Mouse (Mus musculus) myocyte (in vitro differentiated cells): ENCODE data around the gene Susd6. TPM values are rescaled to one million over a fixed set of nuclear protein-coding genes. Genes with fewer than 3 reads are reported as not detected.

Experiments
- H3K27me3 ChIP-seq: one replicate; pipeline ENCODE4 v1.6.1; 2011; ENCODE audit not compliant: control insufficient read depth, insufficient read depth, insufficient read length
- H3K36me3 ChIP-seq: one replicate; pipeline ENCODE4 v1.6.1; 2011; ENCODE audit not compliant: control insufficient read depth, insufficient read depth
- H3K4me2 ChIP-seq: one replicate; pipeline ENCODE4 v1.6.1; 2011; ENCODE audit warnings: low read depth, control low read depth
- H3K4me3 ChIP-seq: one replicate; pipeline ENCODE4 v1.5.1; 2011; ENCODE audit warnings: mild to moderate bottlenecking, control low read depth, moderate library complexity
- H3K79me2 ChIP-seq: one replicate; pipeline ENCODE4 v1.6.1; 2011; ENCODE audit not compliant: control insufficient read depth, insufficient read depth
- H3ac ChIP-seq: one replicate; pipeline ENCODE4 v1.6.1; 2011; ENCODE audit not compliant: control insufficient read depth, insufficient read length
- CEBPB ChIP-seq: IDR thresholded peaks from 2 replicates; pipeline ENCODE4 v1.6.1; 2011; ENCODE audit warnings: mild to moderate bottlenecking, moderate library complexity; ENCODE audit not compliant: poor library complexity, insufficient read depth, severe bottlenecking
- E2F4 ChIP-seq: IDR thresholded peaks from one replicate; pipeline ENCODE4 v1.6.1; 2011; ENCODE audit warnings: mild to moderate bottlenecking, control low read depth, moderate library complexity; ENCODE audit not compliant: insufficient read depth
- MAX ChIP-seq: IDR thresholded peaks from one replicate; pipeline ENCODE4 v1.6.1; 2011; ENCODE audit warnings: low read depth, mild to moderate bottlenecking, control low read depth
- MYOD1 ChIP-seq, 3 experiments: IDR thresholded peaks; one replicate each; pipeline ENCODE4 v1.6.1; 2011; ENCODE audit warnings: control low read depth in 2 of 3, low read depth in 2 of 3, mild to moderate bottlenecking in 2 of 3, moderate library complexity in 1 of 3; ENCODE audit not compliant: insufficient read length in 2 of 3, control insufficient read depth in 1 of 3
- MYOG ChIP-seq, 3 experiments: IDR thresholded peaks; one replicate each; pipeline ENCODE4 v1.6.1; 2011; ENCODE audit warnings: control low read depth in 2 of 3, low read depth in 2 of 3, mild to moderate bottlenecking in 2 of 3; ENCODE audit not compliant: insufficient read length in 2 of 3, control insufficient read depth in 1 of 3, insufficient read depth in 1 of 3
- POLR2A ChIP-seq: IDR thresholded peaks from one replicate; pipeline ENCODE4 v1.6.1; 2011; ENCODE audit warnings: low read depth, mild to moderate bottlenecking, control low read depth, moderate library complexity; ENCODE audit not compliant: insufficient read length
- POLR2AphosphoS2 ChIP-seq: IDR thresholded peaks from one replicate; pipeline ENCODE4 v1.6.1; 2011; ENCODE audit warnings: low read depth, control low read depth; ENCODE audit not compliant: insufficient read length
- REST ChIP-seq: IDR thresholded peaks from one replicate; pipeline ENCODE4 v1.6.1; 2011; ENCODE audit warnings: mild to moderate bottlenecking, control low read depth, moderate library complexity; ENCODE audit not compliant: insufficient read depth, insufficient read length
- SRF ChIP-seq: IDR thresholded peaks from one replicate; pipeline ENCODE4 v1.6.1; 2011; ENCODE audit warnings: low read depth; ENCODE audit not compliant: control insufficient read depth, insufficient read length
- TCF12 ChIP-seq: IDR thresholded peaks from one replicate; pipeline ENCODE4 v1.6.1; 2011; ENCODE audit warnings: mild to moderate bottlenecking, control low read depth; ENCODE audit not compliant: poor library complexity, insufficient read depth, severe bottlenecking
- TCF3 ChIP-seq: IDR thresholded peaks from one replicate; pipeline ENCODE4 v1.6.1; 2011; ENCODE audit warnings: low read depth, control low read depth; ENCODE audit not compliant: insufficient read length
- USF1 ChIP-seq: IDR thresholded peaks from one replicate; pipeline ENCODE4 v1.6.1; 2011; ENCODE audit warnings: low read depth, mild to moderate bottlenecking, control low read depth, moderate library complexity
- polyA plus RNA-seq: library from polyadenylated mRNA; unstranded; fragments of >200 nt; fragmentation: generic; extraction: Trizol; gene quantifications from one replicate; pipeline ENCODE4 v1.2.1, GENCODE M21; 2012; ENCODE audit warnings: missing spikeins

Susd6 gene
- polyA plus RNA-seq, 1 experiment = 64.0 TPM

DNA sequence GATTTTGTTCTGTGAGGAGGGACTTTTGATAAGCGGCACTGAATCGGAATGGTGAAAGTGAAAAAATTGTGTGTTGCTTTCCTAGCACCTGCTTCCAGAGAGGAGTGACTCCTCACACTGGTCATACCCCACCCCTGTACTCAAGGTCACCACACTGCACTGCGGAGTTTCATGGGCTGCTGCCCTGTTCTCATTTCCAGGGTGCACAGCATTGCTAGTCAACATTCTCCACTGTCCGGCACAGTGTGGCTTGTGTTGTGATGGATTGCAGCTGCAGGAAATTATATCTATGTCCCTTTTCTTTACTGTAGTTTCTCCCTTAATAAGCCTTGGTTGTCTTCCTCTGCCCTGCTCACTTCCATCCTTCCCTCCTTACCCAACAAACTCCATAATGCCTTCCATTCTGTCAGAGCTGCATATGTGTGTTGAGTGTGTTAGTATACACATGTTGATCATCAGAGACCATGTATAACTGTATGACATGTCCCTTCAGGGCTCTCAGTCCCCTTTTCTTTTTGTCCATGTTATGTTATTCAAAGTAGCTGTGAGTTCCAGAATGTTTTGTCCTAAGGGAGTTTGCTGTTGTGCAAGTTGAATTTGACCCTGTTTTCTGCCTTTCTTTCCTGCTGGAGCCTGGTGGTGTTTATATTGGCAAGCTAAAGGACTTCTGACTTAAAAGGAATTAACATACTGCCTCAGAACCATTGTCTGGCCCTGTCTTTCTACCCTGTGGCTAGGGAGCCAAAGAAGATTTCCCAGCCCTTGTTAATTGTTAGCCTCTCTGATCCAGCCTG lies 53.5 kb downstream of the Susd6 start:
- Histone ChIP-seq H3ac (no peak overlapping the region), H3K79me2 (peaks cover 93% of the 10 kb centered on the region), H3K27me3 (no peaks in the 10 kb centered on the region), H3K4me2 (no peak overlapping the region), H3K4me3 (no peak overlapping the region), H3K36me3 (no peaks in the 10 kb centered on the region)
- TF ChIP-seq CEBPB (0 out of 2 replicates have a peak, but pooled peaks have one; percentile 15), TCF12 (no peak), POLR2A (no peak), USF1 (no peak), MYOD1 (IDR thresholded peaks at IDR 0.05; ENCODE audit: control insufficient read depth in 1 of 3, insufficient read length in 2 of 3, low read depth in 2 of 3) (peak in 1 of 3 experiments; percentile 41)

GRCm38 (mm10) chr12:80845901-80846300 lies 55.6 kb downstream of the Susd6 start:
- Histone ChIP-seq H3K27me3 (no peaks in the 10 kb centered on the region), H3K4me2 (peak overlapping the region; percentile 44), H3K4me3 (no peak overlapping the region), H3K79me2 (peaks cover 93% of the 10 kb centered on the region), H3K36me3 (no peaks in the 10 kb centered on the region), H3ac (no peak overlapping the region)
- no peak for TF ChIP-seq MYOD1 (IDR thresholded peaks at IDR 0.05; ENCODE audit: control insufficient read depth in 1 of 3, insufficient read length in 2 of 3, low read depth in 2 of 3)
- no peak for TF ChIP-seq REST
- TF ChIP-seq POLR2A = no peak
- TF ChIP-seq MYOG (IDR thresholded peaks at IDR 0.05; ENCODE audit: control insufficient read depth in 1 of 3, insufficient read depth in 1 of 3, insufficient read length in 2 of 3, low read depth in 2 of 3) = no peak
- no peak for TF ChIP-seq E2F4
- TF ChIP-seq TCF12 = no peak
- no peak for TF ChIP-seq POLR2AphosphoS2
- TF ChIP-seq MAX = no peak
- no peak for TF ChIP-seq SRF
- no peak for TF ChIP-seq CEBPB
- TF ChIP-seq USF1 = no peak
- no peak for TF ChIP-seq TCF3

DNA sequence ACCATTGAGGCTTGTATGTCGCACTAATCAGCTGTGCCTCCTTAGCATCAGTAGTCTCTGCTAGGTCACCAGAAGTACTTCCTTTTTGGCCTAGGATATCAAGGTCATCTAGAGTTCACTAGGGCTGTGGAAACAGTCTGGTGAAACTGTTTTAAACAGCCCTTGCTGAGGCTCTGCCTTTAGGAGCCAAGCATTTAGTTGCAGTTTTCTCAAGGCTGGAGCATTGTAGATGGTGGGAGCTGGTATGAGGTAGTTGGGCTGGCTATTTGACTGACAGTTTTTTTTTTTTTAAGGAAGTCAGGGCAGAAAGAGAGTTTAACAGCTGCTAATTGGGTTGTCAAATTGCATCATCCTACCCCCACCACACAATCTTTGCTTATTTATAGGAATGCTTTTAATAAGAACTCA lies 56.6 kb downstream of the Susd6 start:
- Histone ChIP-seq H3K79me2 (peaks cover 93% of the 10 kb centered on the region), H3K4me2 (peak overlapping the region; percentile 44), H3K36me3 (no peaks in the 10 kb centered on the region), H3ac (no peak overlapping the region), H3K27me3 (no peaks in the 10 kb centered on the region), H3K4me3 (no peak overlapping the region)
- TF ChIP-seq REST (no peak), CEBPB (peak; percentile 71), MYOG (IDR thresholded peaks at IDR 0.05; ENCODE audit: control insufficient read depth in 1 of 3, insufficient read depth in 1 of 3, insufficient read length in 2 of 3, low read depth in 2 of 3) (peak in 1 of 3 experiments; percentile 52)

- no peak for TF ChIP-seq MYOG (IDR thresholded peaks at IDR 0.05; ENCODE audit: control insufficient read depth in 1 of 3, insufficient read depth in 1 of 3, insufficient read length in 2 of 3, low read depth in 2 of 3)
- Histone ChIP-seq H3K79me2 (peaks cover 89% of the 10 kb centered on the region), H3K4me3 (no peak overlapping the region), H3ac (no peak overlapping the region), H3K4me2 (no peak overlapping the region), H3K27me3 (no peaks in the 10 kb centered on the region), H3K36me3 (no peaks in the 10 kb centered on the region)
Measured at GRCm38 (mm10) chr12:80852001-80852400, 61.7 kb downstream of the Susd6 start.

GRCm38 (mm10) chr12:80853737-80854136 lies 63.4 kb downstream of the Susd6 start:
- no peaks in the 10 kb centered on the region for H3K36me3 ChIP-seq
- H3K27me3 ChIP-seq = no peaks in the 10 kb centered on the region
- TF ChIP-seq REST (no peak), CEBPB (0 out of 2 replicates have a peak, but pooled peaks have one; percentile 35)
- no peak overlapping the region for H3K4me3 ChIP-seq
- no peak overlapping the region for H3ac ChIP-seq
- peak overlapping the region; percentile 19 for H3K4me2 ChIP-seq
- peaks cover 88% of the 10 kb centered on the region for H3K79me2 ChIP-seq

DNA sequence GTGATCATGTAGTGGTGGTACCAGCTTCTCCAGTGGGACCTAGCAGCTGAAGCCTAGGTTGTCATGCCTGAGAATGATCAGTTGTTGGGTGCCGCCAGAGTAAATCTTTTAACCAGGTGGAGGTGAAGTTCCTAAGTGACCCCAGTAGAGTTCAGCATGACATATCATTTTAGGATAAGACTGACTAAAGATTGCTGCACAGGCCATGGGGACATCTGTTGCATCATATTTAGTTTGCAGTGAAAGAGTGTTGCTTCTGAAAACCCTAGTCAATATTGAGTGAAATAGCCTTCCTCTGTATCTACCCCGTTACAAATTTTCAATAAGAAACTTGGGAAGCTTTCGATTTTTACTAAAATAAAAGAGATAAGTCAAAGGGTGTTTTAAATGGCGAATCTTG lies 64.4 kb downstream of the Susd6 start:
- Histone ChIP-seq H3K4me2 (no peak overlapping the region), H3K27me3 (no peaks in the 10 kb centered on the region), H3K36me3 (no peaks in the 10 kb centered on the region), H3K4me3 (no peak overlapping the region), H3K79me2 (peaks cover 87% of the 10 kb centered on the region), H3ac (no peak overlapping the region)
- TF ChIP-seq MAX (no peak), MYOD1 (IDR thresholded peaks at IDR 0.05; ENCODE audit: control insufficient read depth in 1 of 3, insufficient read length in 2 of 3, low read depth in 2 of 3) (no peak), USF1 (no peak)
